Mouse (Mus musculus) neural tube, embryonic 12.5 days (tissue): ENCODE results near the gene Foxo3. TPM values are rescaled to one million over a fixed set of nuclear protein-coding genes. Genes with fewer than 3 reads are reported as not detected.

Source experiments
- ATAC-seq: fragments of 200-750 bp; cut with Nextera tagmentation; 2 replicates; pipeline ENCODE4 v1.8.0; 2017; ENCODE audit warnings: low read depth, mild to moderate bottlenecking, moderate TSS enrichment, moderate library complexity; ENCODE audit not compliant: low FRiP score
- H3K27ac ChIP-seq: fragments of 300-500 bp; sonication (generic); 2 replicates; pipeline ENCODE4 v1.5.1; 2016
- H3K27me3 ChIP-seq: fragments of 300-500 bp; sonication (generic); replicated peaks from 2 replicates; pipeline ENCODE4 v1.6.1; 2016; ENCODE audit warnings: mild to moderate bottlenecking
- H3K36me3 ChIP-seq: fragments of 300-500 bp; sonication (generic); 2 replicates; pipeline ENCODE4 v1.6.1; 2016; ENCODE audit warnings: mild to moderate bottlenecking
- H3K4me1 ChIP-seq: fragments of 300-500 bp; sonication (generic); 2 replicates; pipeline ENCODE4 v1.6.1; 2016
- H3K4me2 ChIP-seq: fragments of 300-500 bp; sonication (generic); replicated peaks from 2 replicates; pipeline ENCODE4 v1.6.1; 2016; ENCODE audit warnings: mild to moderate bottlenecking
- H3K4me3 ChIP-seq: fragments of 300-500 bp; sonication (generic); 2 replicates; pipeline ENCODE4 v1.5.1; 2016
- H3K9ac ChIP-seq: fragments of 300-500 bp; sonication (generic); 2 replicates; pipeline ENCODE4 v1.6.1; 2016; ENCODE audit warnings: mild to moderate bottlenecking
- H3K9me3 ChIP-seq: fragments of 300-500 bp; sonication (generic); 2 replicates; pipeline ENCODE4 v1.6.1; 2016; ENCODE audit warnings: mild to moderate bottlenecking
- WGBS: fragments of 180-500 bp; shearing (Covaris S2); methylation state at CpG from one replicate; pipeline ENCODE4 v1.1.7; 2016; 5-methylcytosine and 5-hydroxymethylcytosine counted together
- polyA plus RNA-seq: library from polyadenylated mRNA; unstranded; fragments of >200 nt; fragmentation: Nextera tagmentation; extraction: Ambion mirVana; gene quantifications from 2 replicates; pipeline ENCODE4 v1.2.1, GENCODE M21; 2016

Gene Foxo3
- polyA plus RNA-seq, 1 experiment from 2014 or later = 3.4 TPM

GRCm38 (mm10) chr10:42207612-42208011 is 68.9 kb downstream of the Foxo3 start:
- Histone ChIP-seq H3K9me3 (no peaks in the 10 kb centered on the region), H3K9ac (no peak overlapping the region), H3K4me3 (no peak overlapping the region), H3K4me1 (peaks cover 19% of the 10 kb centered on the region), H3K27me3 (no peaks in the 10 kb centered on the region), H3K36me3 (no peaks in the 10 kb centered on the region), H3K4me2 (no peak overlapping the region), H3K27ac (no peak overlapping the region)
- no peak for ATAC-seq
- 93% methylated on average over 12 of the region's 12 CpGs for WGBS

DNA sequence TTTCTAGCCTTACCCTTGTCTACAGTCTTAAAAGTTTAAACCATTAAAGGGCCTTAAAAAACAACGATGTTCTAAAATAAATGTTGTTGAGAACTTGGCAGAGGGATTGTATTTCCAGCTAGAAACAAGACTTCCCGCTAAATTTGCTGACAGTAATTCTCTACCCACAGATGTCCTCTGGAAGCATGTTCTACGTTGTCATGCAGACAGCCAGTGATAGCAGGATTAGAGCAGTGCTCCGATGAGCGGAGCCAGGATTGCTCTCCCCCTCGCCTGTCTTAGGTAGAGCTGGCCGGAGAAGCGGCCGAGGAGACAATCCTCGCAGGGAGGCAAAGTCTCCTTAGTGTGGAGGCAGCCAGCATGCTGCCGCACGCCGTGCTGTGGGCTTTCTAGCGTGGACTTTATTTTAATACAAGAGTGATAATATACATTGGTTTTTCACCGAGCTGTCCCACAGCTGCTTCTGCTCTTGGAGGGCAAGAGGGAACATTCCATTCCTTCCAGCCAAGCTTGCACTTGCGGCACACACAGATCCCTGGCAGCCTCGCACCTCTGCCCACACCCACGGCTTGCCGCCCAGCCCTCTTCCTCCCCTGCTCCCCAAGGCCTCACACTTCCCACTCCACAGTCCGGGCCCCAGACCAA is 71.7 kb downstream of the Foxo3 start:
- H3K4me3 ChIP-seq = no peak overlapping the region
- ATAC-seq = no peak
- no peak overlapping the region for H3K4me2 ChIP-seq
- H3K27me3 ChIP-seq = no peaks in the 10 kb centered on the region
- H3K27ac ChIP-seq = no peak overlapping the region
- H3K9ac ChIP-seq = no peak overlapping the region
- H3K4me1 ChIP-seq = peaks cover 13% of the 10 kb centered on the region
- no peaks in the 10 kb centered on the region for H3K9me3 ChIP-seq
- 91% methylated on average over 20 of the region's 20 CpGs for WGBS
- no peaks in the 10 kb centered on the region for H3K36me3 ChIP-seq

GRCm38 (mm10) chr10:42203321-42204155 is 73.0 kb downstream of the Foxo3 start:
- Histone ChIP-seq H3K27me3 (no peaks in the 10 kb centered on the region), H3K27ac (no peak overlapping the region), H3K4me3 (no peak overlapping the region), H3K4me2 (no peak overlapping the region), H3K9me3 (no peaks in the 10 kb centered on the region), H3K36me3 (no peaks in the 10 kb centered on the region), H3K9ac (no peak overlapping the region), H3K4me1 (peaks cover 10% of the 10 kb centered on the region; the same call in 1 of the 2 replicates)
- WGBS = 77% methylated on average over 18 of the region's 18 CpGs
- no peak for ATAC-seq

GRCm38 (mm10) chr10:42202561-42202960 is 74.0 kb downstream of the Foxo3 start:
- H3K4me2 ChIP-seq = no peak overlapping the region
- H3K9ac ChIP-seq = no peak overlapping the region
- no peak for ATAC-seq
- H3K27ac ChIP-seq = no peak overlapping the region
- no peak overlapping the region for H3K4me3 ChIP-seq
- 64% methylated on average over 8 of the region's 8 CpGs for WGBS
- H3K4me1 ChIP-seq = peaks cover 10% of the 10 kb centered on the region; the same call in 1 of the 2 replicates
- peaks cover 2% of the 10 kb centered on the region for H3K36me3 ChIP-seq
- peaks cover 2% of the 10 kb centered on the region; the same call in 1 of the 2 replicates for H3K9me3 ChIP-seq
- no peaks in the 10 kb centered on the region for H3K27me3 ChIP-seq

DNA sequence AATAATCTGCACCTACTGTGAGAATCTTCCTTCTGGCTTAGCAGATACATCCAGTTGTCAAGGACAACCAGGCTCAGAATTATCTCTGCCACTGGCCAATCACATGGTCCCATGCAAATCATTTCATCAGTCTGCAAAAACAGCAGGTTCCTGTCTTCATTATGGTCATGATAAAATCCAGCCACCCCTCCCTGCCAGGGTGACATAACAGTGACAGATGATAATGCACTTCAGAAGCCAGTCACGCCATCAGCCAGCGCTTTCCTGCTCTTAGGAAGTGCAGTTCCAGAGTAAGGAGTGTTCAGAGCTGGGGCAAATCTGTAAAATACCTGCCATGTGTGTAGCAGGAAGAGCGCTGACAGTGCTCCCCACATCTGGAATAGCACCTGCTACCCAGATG is 77.1 kb downstream of the Foxo3 start:
- Histone ChIP-seq H3K27me3 (no peaks in the 10 kb centered on the region), H3K4me2 (no peak overlapping the region), H3K27ac (no peak overlapping the region), H3K36me3 (peaks cover 16% of the 10 kb centered on the region), H3K9ac (no peak overlapping the region), H3K4me1 (peaks cover 10% of the 10 kb centered on the region; the same call in 1 of the 2 replicates), H3K4me3 (no peak overlapping the region), H3K9me3 (peaks cover 4% of the 10 kb centered on the region; the same call in 1 of the 2 replicates)
- ATAC-seq = no peak
- WGBS = 65% methylated on average over 3 of the region's 3 CpGs

DNA sequence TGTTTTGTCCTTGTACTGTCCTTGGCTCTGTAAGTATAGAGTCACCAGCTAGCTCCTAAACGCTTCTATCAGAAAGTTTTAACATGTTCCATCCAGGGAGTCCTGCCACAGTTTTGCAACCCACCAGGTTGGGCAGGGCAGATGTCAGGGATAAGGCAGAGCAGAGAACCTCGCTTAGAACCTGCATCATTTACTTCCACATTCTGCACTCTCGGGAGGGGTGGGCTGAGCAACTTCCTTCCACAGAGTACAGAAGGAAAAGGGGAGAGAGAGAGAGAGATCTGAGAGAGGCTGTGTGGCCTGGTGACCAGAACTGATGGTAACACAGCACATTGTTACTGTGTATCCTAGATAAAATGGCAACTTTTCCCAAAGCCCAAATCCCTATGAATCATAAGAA is 77.9 kb downstream of the Foxo3 start:
- Histone ChIP-seq H3K9me3 (peaks cover 4% of the 10 kb centered on the region; the same call in 1 of the 2 replicates), H3K4me1 (peaks cover 6% of the 10 kb centered on the region; the same call in 1 of the 2 replicates), H3K36me3 (peaks cover 16% of the 10 kb centered on the region), H3K9ac (no peak overlapping the region), H3K4me3 (no peak overlapping the region), H3K27ac (no peak overlapping the region), H3K27me3 (no peaks in the 10 kb centered on the region), H3K4me2 (no peak overlapping the region)
- ATAC-seq = no peak
- WGBS = 84% methylated on average over 3 of the region's 3 CpGs

DNA sequence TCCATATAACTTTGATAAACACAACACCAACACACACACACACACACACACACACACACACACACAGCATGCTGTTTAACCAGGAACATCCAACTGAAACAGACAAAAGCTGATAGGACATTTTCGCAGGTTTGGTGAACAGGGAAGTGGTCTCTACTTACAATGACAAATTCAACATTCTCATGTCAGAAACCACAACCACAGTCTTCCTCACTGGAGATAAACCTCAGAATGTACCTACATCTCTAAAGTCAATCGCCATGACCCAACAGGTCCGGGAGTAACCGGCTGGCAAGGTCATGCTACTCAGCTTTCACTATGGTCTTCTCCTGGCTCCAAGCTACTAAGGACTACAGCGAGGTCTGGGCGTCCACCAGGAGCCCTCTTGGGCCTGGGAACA is 81.8 kb downstream of the Foxo3 start:
- no peak overlapping the region for H3K4me2 ChIP-seq
- peaks cover 10% of the 10 kb centered on the region for H3K4me1 ChIP-seq
- H3K9ac ChIP-seq = no peak overlapping the region
- H3K27me3 ChIP-seq = no peaks in the 10 kb centered on the region
- ATAC-seq = no peak
- no peak overlapping the region for H3K4me3 ChIP-seq
- 91% methylated on average over 6 of the region's 6 CpGs for WGBS
- peaks cover 16% of the 10 kb centered on the region for H3K36me3 ChIP-seq
- H3K9me3 ChIP-seq = peaks cover 4% of the 10 kb centered on the region; the same call in 1 of the 2 replicates
- no peak overlapping the region for H3K27ac ChIP-seq

DNA sequence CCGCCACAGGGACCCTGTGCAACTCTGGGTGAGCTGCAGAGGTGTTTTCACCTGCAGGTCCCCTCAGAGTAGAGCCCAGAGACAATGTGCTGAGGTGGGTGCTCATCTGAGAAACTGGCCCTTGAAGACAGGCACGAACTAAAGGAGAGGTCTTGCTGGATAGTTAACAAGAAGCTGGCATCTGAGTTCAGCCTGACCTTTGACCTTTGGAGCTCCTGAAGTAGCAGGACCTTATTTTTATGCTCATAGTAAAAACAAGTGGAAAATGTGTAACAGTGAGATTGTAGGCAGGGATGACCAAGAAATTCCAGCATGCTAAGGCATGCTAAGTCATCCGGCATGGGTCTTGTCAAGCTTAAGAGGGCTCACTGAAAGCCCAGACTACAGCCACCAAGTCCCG is 82.6 kb downstream of the Foxo3 start:
- 85% methylated on average over 4 of the region's 4 CpGs for WGBS
- ATAC-seq = no peak
- H3K27me3 ChIP-seq = no peaks in the 10 kb centered on the region
- peaks cover 4% of the 10 kb centered on the region; the same call in 1 of the 2 replicates for H3K9me3 ChIP-seq
- H3K4me3 ChIP-seq = no peak overlapping the region
- H3K4me2 ChIP-seq = no peak overlapping the region
- no peak overlapping the region for H3K27ac ChIP-seq
- H3K36me3 ChIP-seq = peaks cover 16% of the 10 kb centered on the region
- H3K9ac ChIP-seq = no peak overlapping the region
- H3K4me1 ChIP-seq = peaks cover 8% of the 10 kb centered on the region

- WGBS = 22% methylated on average over 6 of the region's 6 CpGs
- H3K4me2 ChIP-seq = no peak overlapping the region
- no peak for ATAC-seq
- H3K9me3 ChIP-seq = peaks cover 4% of the 10 kb centered on the region; the same call in 1 of the 2 replicates
- peaks cover 16% of the 10 kb centered on the region for H3K36me3 ChIP-seq
- H3K27ac ChIP-seq = no peak overlapping the region
- H3K4me1 ChIP-seq = peaks cover 17% of the 10 kb centered on the region
- H3K9ac ChIP-seq = no peak overlapping the region
- H3K27me3 ChIP-seq = no peaks in the 10 kb centered on the region
- H3K4me3 ChIP-seq = no peak overlapping the region
Observed at GRCm38 (mm10) chr10:42192951-42193350, 83.6 kb downstream of the Foxo3 start.

GRCm38 (mm10) chr10:42189674-42190434 is 86.7 kb downstream of the Foxo3 start:
- no peak overlapping the region for H3K27ac ChIP-seq
- H3K4me1 ChIP-seq = peaks cover 18% of the 10 kb centered on the region
- H3K4me3 ChIP-seq = no peak overlapping the region
- 0 out of 2 replicates have a peak, but pooled peaks cover 11% of the 10 kb centered on the region for H3K36me3 ChIP-seq
- H3K9me3 ChIP-seq = no peaks in the 10 kb centered on the region
- H3K27me3 ChIP-seq = no peaks in the 10 kb centered on the region
- 81% methylated on average over 13 of the region's 13 CpGs for WGBS
- no peak overlapping the region for H3K4me2 ChIP-seq
- no peak overlapping the region for H3K9ac ChIP-seq
- ATAC-seq = no peak

- no peak overlapping the region for H3K4me3 ChIP-seq
- WGBS = 94% methylated on average over 8 of the region's 8 CpGs
Observed at GRCm38 (mm10) chr10:42189037-42189436, 87.5 kb downstream of the Foxo3 start.

DNA sequence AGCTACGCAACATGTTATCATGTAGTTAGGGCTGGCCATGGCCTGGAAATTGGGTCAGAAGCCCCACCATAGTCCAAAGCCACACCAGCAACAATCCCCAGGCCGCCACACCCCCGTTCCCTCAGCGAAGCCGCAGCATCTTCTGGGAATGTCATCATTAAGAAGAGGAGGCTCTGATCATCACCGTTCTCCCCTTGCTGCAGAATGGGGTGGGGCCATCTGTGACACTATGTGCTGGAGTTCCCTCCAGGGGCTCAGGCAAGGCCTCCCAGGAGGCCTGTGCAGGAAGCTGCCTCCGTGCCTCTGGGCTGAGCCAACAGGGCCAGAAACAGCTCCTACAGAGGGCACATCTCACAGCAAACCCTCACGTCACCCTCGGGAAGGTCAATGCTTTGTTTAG is 88.5 kb downstream of the Foxo3 start:
- Histone ChIP-seq H3K9ac (no peak overlapping the region), H3K4me2 (no peak overlapping the region), H3K9me3 (no peaks in the 10 kb centered on the region), H3K36me3 (peaks cover 15% of the 10 kb centered on the region; the same call in 1 of the 2 replicates), H3K27ac (no peak overlapping the region), H3K27me3 (no peaks in the 10 kb centered on the region), H3K4me1 (peaks cover 14% of the 10 kb centered on the region), H3K4me3 (no peak overlapping the region)
- 61% methylated on average over 9 of the region's 9 CpGs for WGBS
- no peak for ATAC-seq

More at GRCm38 (mm10) chr10:42189037-42189436, 87.5 kb downstream of the Foxo3 start:
- Histone ChIP-seq H3K9me3 (no peaks in the 10 kb centered on the region), H3K4me2 (no peak overlapping the region), H3K9ac (no peak overlapping the region), H3K27me3 (no peaks in the 10 kb centered on the region), H3K27ac (no peak overlapping the region), H3K4me1 (peaks cover 18% of the 10 kb centered on the region), H3K36me3 (0 out of 2 replicates have a peak, but pooled peaks cover 11% of the 10 kb centered on the region)
- ATAC-seq = no peak
